Mouse (Mus musculus): ENCODE data around the gene Opcml. TPM values are rescaled to one million over a fixed set of nuclear protein-coding genes. Genes with fewer than 3 reads are reported as not detected.

Gene Opcml
- polyA plus RNA-seq, 1 experiment from 2014 or later: 9.4 TPM

DNA sequence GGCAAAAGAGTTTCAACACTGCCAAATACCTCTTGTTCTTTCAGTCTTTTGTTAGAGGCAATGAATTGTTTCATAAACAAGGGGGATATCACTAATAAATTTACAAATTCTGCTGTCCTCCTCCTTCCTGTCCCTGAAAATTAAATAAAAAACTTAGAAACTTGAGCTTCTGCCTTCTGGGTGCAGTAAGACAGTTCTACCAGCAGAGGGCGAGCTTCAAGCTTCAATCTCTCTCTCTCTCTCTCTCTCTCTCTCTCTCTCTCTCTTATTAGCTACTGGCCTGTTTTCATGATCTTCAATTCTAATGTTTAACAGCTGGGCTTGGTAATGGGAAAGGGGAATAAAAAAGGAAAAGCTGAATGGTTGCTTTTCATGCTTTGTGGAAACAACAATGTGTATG is 615.2 kb downstream of the Opcml start:
- peak; percentile 84 for TF ChIP-seq CTCF (IDR thresholded peaks at IDR 0.05; ENCODE audit: low read depth)
- no peaks in the 10 kb centered on the region for H3K4me1 ChIP-seq (ENCODE audit: insufficient read depth)
- peak overlapping the region; percentile 93; the same call in 1 of the 2 replicates for H3K4me2 ChIP-seq
- peak; percentile 84 for DNase-seq
- H3K9me3 ChIP-seq (ENCODE audit: low read depth, low read length): no peaks in the 10 kb centered on the region
- no peak for ATAC-seq (ENCODE audit: insufficient read depth)
- 0% methylated on average over 1 of the region's 1 CpGs for WGBS
- no peaks in the 10 kb centered on the region for H3K36me3 ChIP-seq (ENCODE audit: insufficient read depth)
- H3K9ac ChIP-seq: no peak overlapping the region
- H3K4me3 ChIP-seq (ENCODE audit: low read depth, low read length): no peak overlapping the region
- no peak overlapping the region for H3K27ac ChIP-seq (ENCODE audit: low read depth)
- peaks cover 25% of the 10 kb centered on the region for H3K27me3 ChIP-seq (ENCODE audit: insufficient read depth, low read length)

DNA sequence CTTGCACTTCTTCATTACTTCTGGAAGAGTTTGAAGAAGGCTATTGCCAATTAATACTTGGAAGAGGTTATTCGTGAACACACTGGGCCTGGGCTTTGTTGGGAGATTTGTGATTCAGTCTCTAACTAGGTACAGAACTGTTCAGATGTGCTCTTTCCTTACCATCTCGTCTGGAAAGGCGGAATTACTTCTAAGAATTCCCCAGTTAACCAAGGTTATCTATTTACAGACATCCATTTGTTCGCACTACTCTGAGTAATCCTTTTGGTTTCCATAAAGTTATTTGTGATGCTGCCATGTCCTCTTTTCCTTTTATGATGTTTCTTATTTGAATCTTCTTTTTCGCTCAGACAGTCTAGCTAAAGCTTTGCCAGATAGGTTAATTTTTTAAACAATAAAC is 630.2 kb downstream of the Opcml start:
- Histone ChIP-seq H3K9me3 (ENCODE audit: low read depth, low read length) (no peaks in the 10 kb centered on the region), H3K4me2 (no peak overlapping the region), H3K27ac (ENCODE audit: low read depth) (no peak overlapping the region), H3K4me3 (ENCODE audit: low read depth, low read length) (no peak overlapping the region), H3K4me1 (ENCODE audit: insufficient read depth) (no peaks in the 10 kb centered on the region), H3K36me3 (ENCODE audit: insufficient read depth) (no peaks in the 10 kb centered on the region), H3K27me3 (ENCODE audit: insufficient read depth, low read length) (no peaks in the 10 kb centered on the region), H3K9ac (no peak overlapping the region)
- ATAC-seq (ENCODE audit: insufficient read depth) (no peak), DNase-seq (no peak)
- TF ChIP-seq CTCF (IDR thresholded peaks at IDR 0.05; ENCODE audit: low read depth): no peak
- 86% methylated on average over 5 of the region's 5 CpGs for WGBS

GRCm38 (mm10) chr9:28423407-28423806 is 632.8 kb downstream of the Opcml start:
- no peaks in the 10 kb centered on the region for H3K27me3 ChIP-seq (ENCODE audit: insufficient read depth, low read length)
- no peak for TF ChIP-seq CTCF (IDR thresholded peaks at IDR 0.05; ENCODE audit: low read depth)
- no peak overlapping the region for H3K9ac ChIP-seq
- H3K4me1 ChIP-seq (ENCODE audit: insufficient read depth): no peaks in the 10 kb centered on the region
- no peak overlapping the region for H3K4me3 ChIP-seq (ENCODE audit: low read depth, low read length)
- 21% methylated on average over 12 of the region's 12 CpGs for WGBS
- no peaks in the 10 kb centered on the region for H3K9me3 ChIP-seq (ENCODE audit: low read depth, low read length)
- no peak overlapping the region for H3K27ac ChIP-seq (ENCODE audit: low read depth)
- ATAC-seq (ENCODE audit: insufficient read depth) (no peak), DNase-seq (no peak)
- H3K4me2 ChIP-seq: no peak overlapping the region
- H3K36me3 ChIP-seq (ENCODE audit: insufficient read depth): no peaks in the 10 kb centered on the region

GRCm38 (mm10) chr9:28432159-28432558 is 641.6 kb downstream of the Opcml start:
- TF ChIP-seq CTCF (IDR thresholded peaks at IDR 0.05; ENCODE audit: low read depth): no peak
- H3K9ac ChIP-seq: no peak overlapping the region
- 78% methylated on average over 8 of the region's 8 CpGs for WGBS
- no peak overlapping the region for H3K27ac ChIP-seq (ENCODE audit: low read depth)
- no peak for ATAC-seq (ENCODE audit: insufficient read depth)
- H3K4me1 ChIP-seq (ENCODE audit: insufficient read depth): no peaks in the 10 kb centered on the region
- DNase-seq: no peak
- H3K36me3 ChIP-seq (ENCODE audit: insufficient read depth): no peaks in the 10 kb centered on the region
- no peak overlapping the region for H3K4me3 ChIP-seq (ENCODE audit: low read depth, low read length)
- no peak overlapping the region for H3K4me2 ChIP-seq
- no peaks in the 10 kb centered on the region for H3K27me3 ChIP-seq (ENCODE audit: insufficient read depth, low read length)
- H3K9me3 ChIP-seq (ENCODE audit: low read depth, low read length): no peaks in the 10 kb centered on the region

DNA sequence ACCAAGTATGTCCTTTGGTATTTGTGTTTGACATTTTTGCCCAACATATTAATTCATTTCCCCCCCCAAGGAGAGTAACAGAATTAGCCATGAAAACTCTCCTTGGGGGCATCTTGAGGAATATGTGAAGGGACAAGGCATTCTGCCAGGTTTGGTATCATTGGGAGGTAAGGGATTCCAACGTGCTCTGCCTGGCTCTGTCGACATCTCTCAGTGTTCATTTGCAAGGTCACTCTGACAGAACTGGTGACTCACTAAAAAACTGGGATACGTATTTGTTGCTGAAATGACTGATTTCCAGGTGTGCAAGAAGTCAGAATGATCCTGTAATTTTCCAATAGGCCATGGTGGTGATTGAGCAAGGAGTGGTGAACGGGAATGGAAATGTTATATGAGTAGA is 648.2 kb downstream of the Opcml start:
- Histone ChIP-seq H3K4me1 (ENCODE audit: insufficient read depth) (no peaks in the 10 kb centered on the region; the same call in 1 of the 2 replicates), H3K27me3 (ENCODE audit: insufficient read depth, low read length) (no peaks in the 10 kb centered on the region), H3K9ac (no peak overlapping the region), H3K27ac (ENCODE audit: low read depth) (no peak overlapping the region), H3K4me2 (no peak overlapping the region), H3K4me3 (ENCODE audit: low read depth, low read length) (no peak overlapping the region), H3K9me3 (ENCODE audit: low read depth, low read length) (no peaks in the 10 kb centered on the region), H3K36me3 (ENCODE audit: insufficient read depth) (no peaks in the 10 kb centered on the region)
- no peak for DNase-seq
- TF ChIP-seq CTCF (IDR thresholded peaks at IDR 0.05; ENCODE audit: low read depth): no peak
- WGBS: 80% methylated on average over 4 of the region's 4 CpGs
- no peak for ATAC-seq (ENCODE audit: insufficient read depth)

- TF ChIP-seq CTCF (IDR thresholded peaks at IDR 0.05; ENCODE audit: low read depth): no peak
- no peaks in the 10 kb centered on the region for H3K36me3 ChIP-seq (ENCODE audit: insufficient read depth)
- DNase-seq (no peak), ATAC-seq (ENCODE audit: insufficient read depth) (no peak)
- H3K27ac ChIP-seq (ENCODE audit: low read depth): no peak overlapping the region
- H3K4me3 ChIP-seq (ENCODE audit: low read depth, low read length): no peak overlapping the region
- no peak overlapping the region for H3K9ac ChIP-seq
- H3K9me3 ChIP-seq (ENCODE audit: low read depth, low read length): no peaks in the 10 kb centered on the region
- H3K27me3 ChIP-seq (ENCODE audit: insufficient read depth, low read length): no peaks in the 10 kb centered on the region
- H3K4me1 ChIP-seq (ENCODE audit: insufficient read depth): no peaks in the 10 kb centered on the region; the same call in 1 of the 2 replicates
- 67% methylated on average over 5 of the region's 5 CpGs for WGBS
- H3K4me2 ChIP-seq: no peak overlapping the region
These were observed 649.0 kb downstream of the Opcml start for GRCm38 (mm10) chr9:28439433-28440191.

GRCm38 (mm10) chr9:28440192-28440795 is 649.7 kb downstream of the Opcml start:
- Histone ChIP-seq H3K9ac (no peak overlapping the region), H3K4me2 (no peak overlapping the region), H3K27ac (ENCODE audit: low read depth) (no peak overlapping the region), H3K9me3 (ENCODE audit: low read depth, low read length) (no peaks in the 10 kb centered on the region), H3K36me3 (ENCODE audit: insufficient read depth) (no peaks in the 10 kb centered on the region), H3K4me3 (ENCODE audit: low read depth, low read length) (no peak overlapping the region), H3K27me3 (ENCODE audit: insufficient read depth, low read length) (no peaks in the 10 kb centered on the region), H3K4me1 (ENCODE audit: insufficient read depth) (no peaks in the 10 kb centered on the region; the same call in 1 of the 2 replicates)
- ATAC-seq (ENCODE audit: insufficient read depth): no peak
- DNase-seq: no peak
- 85% methylated on average over 3 of the region's 3 CpGs for WGBS
- TF ChIP-seq CTCF (IDR thresholded peaks at IDR 0.05; ENCODE audit: low read depth): no peak

All from lung, embryonic 14.5 days (tissue).